Mouse (Mus musculus) forebrain, embryonic 11.5 days (tissue): ENCODE measurements at regions not wholly inside any gene's neighbourhood (a gene's known extent, or its start where the extent isn't known, plus 50 kb on each side); places are given as distances from the start of the nearest gene placed in this dataset.

ENCODE experiments used
- ATAC-seq: fragments of 200-750 bp; cut with Nextera tagmentation; replicated peaks from 2 replicates; pipeline ENCODE4 v1.8.0; 2017; ENCODE audit warnings: moderate TSS enrichment; ENCODE audit not compliant: low FRiP score
- DNase-seq: peaks from one replicate; pipeline ENCODE4 v3.0.0-alpha.2; 2017; ENCODE audit warnings: low spot score
- H3K27ac ChIP-seq: fragments of 300-500 bp; sonication (generic); 2 replicates; pipeline ENCODE4 v1.5.1; 2014; ENCODE audit warnings: low read depth, low read length
- H3K27me3 ChIP-seq: fragments of 300-500 bp; sonication (generic); 2 replicates; pipeline ENCODE4 v1.6.1; 2014; ENCODE audit warnings: mild to moderate bottlenecking, low read length, mixed read lengths; ENCODE audit not compliant: control insufficient read depth, insufficient read depth
- H3K36me3 ChIP-seq: fragments of 300-500 bp; sonication (generic); 2 replicates; pipeline ENCODE4 v1.6.1; 2014; ENCODE audit warnings: mild to moderate bottlenecking, low read length, moderate library complexity, mixed read lengths; ENCODE audit not compliant: control insufficient read depth, insufficient read depth
- H3K4me1 ChIP-seq: fragments of 300-500 bp; sonication (generic); replicated peaks from 2 replicates; pipeline ENCODE4 v1.6.1; 2014; ENCODE audit warnings: low read length, mixed read lengths; ENCODE audit not compliant: control insufficient read depth, insufficient read depth
- H3K4me2 ChIP-seq: fragments of 300-500 bp; sonication (generic); 2 replicates; pipeline ENCODE4 v1.6.1; 2014; ENCODE audit warnings: low read depth, mild to moderate bottlenecking, low read length, moderate library complexity, mixed read lengths; ENCODE audit not compliant: severe bottlenecking
- H3K4me3 ChIP-seq: fragments of 300-500 bp; sonication (generic); 2 replicates; pipeline ENCODE4 v1.5.1; 2014; ENCODE audit warnings: low read depth, low read length
- H3K9ac ChIP-seq: fragments of 300-500 bp; sonication (generic); 2 replicates; pipeline ENCODE4 v1.6.1; 2014; ENCODE audit warnings: low read length
- H3K9me3 ChIP-seq: fragments of 300-500 bp; sonication (generic); 2 replicates; pipeline ENCODE4 v1.6.1; 2016; ENCODE audit warnings: low read length, mixed read lengths; ENCODE audit not compliant: control insufficient read depth
- WGBS: fragments of 180-500 bp; shearing (Covaris S2); extraction: QIAGEN DNeasy Blood & Tissue Kit; methylation state at CpG from one replicate; pipeline ENCODE4 v1.1.7; 2014; 5-methylcytosine and 5-hydroxymethylcytosine counted together

GRCm38 (mm10) chr10:98016596-98017304 lies 290.2 kb upstream of the C030005K15Rik start:
- H3K9me3 ChIP-seq, result no peaks in the 10 kb centered on the region
- no peak overlapping the region for H3K27ac ChIP-seq
- 95% methylated on average over 2 of the region's 2 CpGs for WGBS
- H3K4me2 ChIP-seq, result no peak overlapping the region
- no peak for DNase-seq
- no peak overlapping the region for H3K4me3 ChIP-seq
- no peaks in the 10 kb centered on the region for H3K4me1 ChIP-seq
- H3K9ac ChIP-seq, result no peak overlapping the region
- no peak for ATAC-seq
- H3K36me3 ChIP-seq, result no peaks in the 10 kb centered on the region
- no peaks in the 10 kb centered on the region for H3K27me3 ChIP-seq

- H3K36me3 ChIP-seq, result no peaks in the 10 kb centered on the region
Measured at GRCm38 (mm10) chr10:98029124-98029523, 302.6 kb upstream of the C030005K15Rik start.

GRCm38 (mm10) chr10:98029621-98030020 lies 303.1 kb upstream of the C030005K15Rik start:
- DNase-seq (no peak), ATAC-seq (no peak)
- Histone ChIP-seq H3K9me3 (no peaks in the 10 kb centered on the region), H3K27ac (no peak overlapping the region), H3K4me2 (no peak overlapping the region), H3K4me3 (no peak overlapping the region), H3K27me3 (no peaks in the 10 kb centered on the region), H3K4me1 (no peaks in the 10 kb centered on the region), H3K36me3 (no peaks in the 10 kb centered on the region), H3K9ac (no peak overlapping the region)
- 61% methylated on average over 3 of the region's 3 CpGs for WGBS

More at GRCm38 (mm10) chr10:98029124-98029523, 302.6 kb upstream of the C030005K15Rik start:
- DNase-seq (no peak), ATAC-seq (no peak)
- Histone ChIP-seq H3K27me3 (no peaks in the 10 kb centered on the region), H3K9me3 (no peaks in the 10 kb centered on the region), H3K27ac (no peak overlapping the region), H3K4me1 (no peaks in the 10 kb centered on the region), H3K9ac (no peak overlapping the region), H3K4me3 (no peak overlapping the region), H3K4me2 (no peak overlapping the region)
- 84% methylated on average over 8 of the region's 8 CpGs for WGBS

- DNase-seq (no peak), ATAC-seq (no peak)
- no peak overlapping the region for H3K27ac ChIP-seq
- no peaks in the 10 kb centered on the region for H3K36me3 ChIP-seq
- no peaks in the 10 kb centered on the region for H3K27me3 ChIP-seq
- no peaks in the 10 kb centered on the region for H3K9me3 ChIP-seq
- no peak overlapping the region for H3K4me3 ChIP-seq
- H3K4me2 ChIP-seq, result no peak overlapping the region
- no peak overlapping the region for H3K9ac ChIP-seq
- WGBS, result 95% methylated on average over 1 of the region's 1 CpGs
- H3K4me1 ChIP-seq, result no peaks in the 10 kb centered on the region
Measured at GRCm38 (mm10) chr10:98032661-98033060, 306.1 kb upstream of the C030005K15Rik start.

- Histone ChIP-seq H3K27ac (no peak overlapping the region), H3K9ac (no peak overlapping the region), H3K9me3 (no peaks in the 10 kb centered on the region), H3K36me3 (no peaks in the 10 kb centered on the region), H3K4me3 (no peak overlapping the region), H3K4me2 (no peak overlapping the region), H3K4me1 (no peaks in the 10 kb centered on the region), H3K27me3 (no peaks in the 10 kb centered on the region)
- DNase-seq (no peak), ATAC-seq (no peak)
- 48% methylated on average over 4 of the region's 4 CpGs for WGBS
Measured at GRCm38 (mm10) chr10:98041766-98042165, 315.2 kb upstream of the C030005K15Rik start.

GRCm38 (mm10) chr10:98043873-98044272 lies 317.3 kb upstream of the C030005K15Rik start:
- no peak overlapping the region for H3K9ac ChIP-seq
- H3K9me3 ChIP-seq, result no peaks in the 10 kb centered on the region
- 87% methylated on average over 2 of the region's 2 CpGs for WGBS
- H3K27me3 ChIP-seq, result no peaks in the 10 kb centered on the region
- DNase-seq (no peak), ATAC-seq (no peak)
- H3K4me2 ChIP-seq, result no peak overlapping the region
- no peaks in the 10 kb centered on the region for H3K36me3 ChIP-seq
- no peaks in the 10 kb centered on the region for H3K4me1 ChIP-seq
- H3K27ac ChIP-seq, result no peak overlapping the region
- no peak overlapping the region for H3K4me3 ChIP-seq

GRCm38 (mm10) chr10:98044579-98044978 lies 318.0 kb upstream of the C030005K15Rik start:
- ATAC-seq, result no peak

GRCm38 (mm10) chr10:98073432-98073831 lies 346.9 kb upstream of the C030005K15Rik start:
- Histone ChIP-seq H3K36me3 (no peaks in the 10 kb centered on the region), H3K27me3 (no peaks in the 10 kb centered on the region), H3K9me3 (no peaks in the 10 kb centered on the region), H3K27ac (no peak overlapping the region), H3K9ac (no peak overlapping the region), H3K4me3 (no peak overlapping the region), H3K4me1 (no peaks in the 10 kb centered on the region), H3K4me2 (no peak overlapping the region)
- WGBS, result 87% methylated on average over 2 of the region's 2 CpGs
- ATAC-seq, result no peak
- DNase-seq, result no peak

More at GRCm38 (mm10) chr10:98044579-98044978, 318.0 kb upstream of the C030005K15Rik start:
- H3K9ac ChIP-seq, result no peak overlapping the region
- no peak overlapping the region for H3K27ac ChIP-seq
- H3K27me3 ChIP-seq, result no peaks in the 10 kb centered on the region
- no peak overlapping the region for H3K4me2 ChIP-seq
- no peaks in the 10 kb centered on the region for H3K4me1 ChIP-seq
- DNase-seq, result no peak
- H3K36me3 ChIP-seq, result no peaks in the 10 kb centered on the region
- no peaks in the 10 kb centered on the region for H3K9me3 ChIP-seq
- H3K4me3 ChIP-seq, result no peak overlapping the region

- H3K4me1 ChIP-seq, result no peaks in the 10 kb centered on the region
- WGBS, result 71% methylated on average over 2 of the region's 2 CpGs
- no peak overlapping the region for H3K4me3 ChIP-seq
- no peak overlapping the region for H3K27ac ChIP-seq
- H3K4me2 ChIP-seq, result no peak overlapping the region
- DNase-seq, result no peak
- no peak overlapping the region for H3K9ac ChIP-seq
- no peaks in the 10 kb centered on the region for H3K9me3 ChIP-seq
- ATAC-seq, result no peak
- H3K27me3 ChIP-seq, result no peaks in the 10 kb centered on the region
- H3K36me3 ChIP-seq, result no peaks in the 10 kb centered on the region
Measured at GRCm38 (mm10) chr10:98084881-98085280, 358.3 kb upstream of the C030005K15Rik start.
